Mouse (Mus musculus) kidney, adult 11 months (tissue): ENCODE results near the gene Tmem132d.
"Not testable (repeated sequence)": the region's sequence is repeated elsewhere in the genome, so short reads cannot be mapped to it uniquely, and the experiment has no call there.

ENCODE experiments used
- DNase-seq: peaks from one replicate; pipeline ENCODE4 v3.0.0; 2022

Gene Tmem132d

GRCm38 (mm10) chr5:128072616-128073015 lies 360.3 kb downstream of the Tmem132d start:
- DNase-seq: no peak

- no peak for DNase-seq
Measured at GRCm38 (mm10) chr5:128041781-128042180, 391.1 kb downstream of the Tmem132d start.

- no peak for DNase-seq
Measured at GRCm38 (mm10) chr5:128040036-128040435, 392.8 kb downstream of the Tmem132d start.

- no peak for DNase-seq
Measured at GRCm38 (mm10) chr5:128027076-128027475, 405.8 kb downstream of the Tmem132d start.

GRCm38 (mm10) chr5:128004666-128005065 lies 428.2 kb downstream of the Tmem132d start:
- no peak for DNase-seq

- DNase-seq: no peak
Measured at GRCm38 (mm10) chr5:127996526-127997245, 436.2 kb downstream of the Tmem132d start.

GRCm38 (mm10) chr5:127993460-127993859 lies 439.4 kb downstream of the Tmem132d start:
- no peak for DNase-seq

GRCm38 (mm10) chr5:127990826-127991225 lies 442.1 kb downstream of the Tmem132d start:
- no peak for DNase-seq

- DNase-seq: not testable (repeated sequence)
Measured at GRCm38 (mm10) chr5:127980003-127980358, 452.9 kb downstream of the Tmem132d start.

GRCm38 (mm10) chr5:127979329-127980002 lies 453.4 kb downstream of the Tmem132d start:
- DNase-seq: no peak

- no peak for DNase-seq
Measured at GRCm38 (mm10) chr5:127976661-127977060, 456.2 kb downstream of the Tmem132d start.

GRCm38 (mm10) chr5:127965700-127966099 lies 467.2 kb downstream of the Tmem132d start:
- DNase-seq: no peak

- DNase-seq: no peak
Measured at GRCm38 (mm10) chr5:127962656-127963055, 470.2 kb downstream of the Tmem132d start.

GRCm38 (mm10) chr5:127956511-127957097 lies 476.3 kb downstream of the Tmem132d start:
- no peak for DNase-seq

GRCm38 (mm10) chr5:127954231-127954790 lies 478.6 kb downstream of the Tmem132d start:
- DNase-seq: no peak

- no peak for DNase-seq
Measured at GRCm38 (mm10) chr5:127952800-127953199, 480.1 kb downstream of the Tmem132d start.

- peak; percentile 10 for DNase-seq
Measured at GRCm38 (mm10) chr5:127950574-127950973, 482.3 kb downstream of the Tmem132d start.

GRCm38 (mm10) chr5:127947275-127947674 lies 485.6 kb downstream of the Tmem132d start:
- DNase-seq: peak; percentile 5

GRCm38 (mm10) chr5:127942171-127942570 lies 490.7 kb downstream of the Tmem132d start:
- not testable (repeated sequence) for DNase-seq

GRCm38 (mm10) chr5:127937914-127938313 lies 495.0 kb downstream of the Tmem132d start:
- DNase-seq: no peak

- no peak for DNase-seq
Measured at GRCm38 (mm10) chr5:127929687-127930086, 503.2 kb downstream of the Tmem132d start.

GRCm38 (mm10) chr5:127926686-127927085 lies 506.2 kb downstream of the Tmem132d start:
- DNase-seq: no peak

GRCm38 (mm10) chr5:127924106-127924505 lies 508.8 kb downstream of the Tmem132d start:
- DNase-seq: no peak

GRCm38 (mm10) chr5:127919171-127919570 lies 513.7 kb downstream of the Tmem132d start:
- DNase-seq: no peak
